Mouse (Mus musculus) cerebellum, adult 2 months (tissue): ENCODE measurements around the gene 4921524J17Rik. TPM values are rescaled to one million over a fixed set of nuclear protein-coding genes. Genes with fewer than 3 reads are reported as not detected.

Source experiments
- DNase-seq, 2 experiments: peaks; one replicate each; pipeline ENCODE4 v3.0.0; 2021
- H3K27ac ChIP-seq: fragments of 200-500 bp; 2 replicates; pipeline ENCODE4 v1.5.1; 2012; ENCODE audit warnings: low read length, control low read depth, inconsistent platforms; ENCODE audit not compliant: insufficient read depth
- H3K27me3 ChIP-seq: fragments of 200-500 bp; 2 replicates; pipeline ENCODE4 v1.6.1; 2012; ENCODE audit warnings: inconsistent platforms, mild to moderate bottlenecking, low read length, moderate library complexity; ENCODE audit not compliant: control insufficient read depth, insufficient read depth
- H3K4me1 ChIP-seq: fragments of 200-500 bp; 2 replicates; pipeline ENCODE4 v1.6.1; 2011; ENCODE audit warnings: low read length; ENCODE audit not compliant: control insufficient read depth, insufficient read depth
- H3K4me3 ChIP-seq: fragments of 200-500 bp; replicated peaks from 2 replicates; pipeline ENCODE3; 2011; ENCODE audit warnings: mild to moderate bottlenecking, low read depth, low read length, control low read depth; ENCODE audit not compliant: insufficient read depth
- CTCF ChIP-seq: fragments of 200-500 bp; IDR thresholded peaks from 2 replicates; pipeline ENCODE4 v1.5.1; 2011; ENCODE audit warnings: low read depth, mild to moderate bottlenecking, control low read depth, low read length, moderate library complexity, borderline replicate concordance; ENCODE audit not compliant: insufficient read depth
- POLR2A ChIP-seq: fragments of 200-500 bp; IDR thresholded peaks from 2 replicates; pipeline ENCODE4 v1.6.1; 2011; ENCODE audit warnings: low read length, control low read depth, borderline replicate concordance; ENCODE audit not compliant: insufficient read depth
- WGBS: fragments of 180-500 bp; shearing (Covaris S2); methylation state at CpG from one replicate; pipeline ENCODE4 v1.1.7; 2018; 5-methylcytosine and 5-hydroxymethylcytosine counted together
- polyA plus RNA-seq: library from polyadenylated mRNA; depleted of rRNA; stranded (reverse); fragments of >200 nt; gene quantifications from 2 replicates; pipeline ENCODE4 v1.2.3, GENCODE M21; 2012

The 4921524J17Rik gene
- polyA plus RNA-seq, 1 experiment, result 13.8 TPM

GRCm38 (mm10) chr8:85395017-85395416 lies 37.6 kb downstream of the 4921524J17Rik start:
- no peaks in the 10 kb centered on the region for H3K4me1 ChIP-seq
- DNase-seq, result no peak
- TF ChIP-seq CTCF (no peak), POLR2A (no peak)
- no peaks in the 10 kb centered on the region for H3K27me3 ChIP-seq
- 69% methylated on average over 3 of the region's 3 CpGs for WGBS
- H3K27ac ChIP-seq, result no peak overlapping the region
- no peak overlapping the region for H3K4me3 ChIP-seq

DNA sequence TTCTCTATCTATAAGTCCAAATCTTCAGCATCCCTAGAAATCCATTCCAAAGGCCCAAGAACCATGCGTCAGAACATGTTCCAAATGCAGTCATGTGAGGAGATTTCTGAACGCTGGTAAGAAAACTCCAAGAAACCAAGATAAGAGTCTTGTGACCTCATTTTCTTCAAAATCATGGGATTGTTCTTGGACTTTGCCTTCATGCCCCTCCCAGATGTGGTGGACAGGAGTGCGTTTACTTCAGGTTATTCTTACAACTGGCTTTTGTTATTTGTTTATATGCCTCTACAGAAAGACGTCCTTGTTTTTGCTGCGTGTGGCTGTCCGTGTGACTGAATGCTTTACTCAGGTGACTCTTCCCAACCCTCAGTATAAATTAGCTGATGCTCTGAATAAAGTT lies 39.4 kb downstream of the 4921524J17Rik start:
- Histone ChIP-seq H3K4me1 (no peaks in the 10 kb centered on the region), H3K27me3 (no peaks in the 10 kb centered on the region), H3K27ac (no peak overlapping the region), H3K4me3 (no peak overlapping the region)
- WGBS, result 93% methylated on average over 6 of the region's 6 CpGs
- DNase-seq, result no peak
- TF ChIP-seq CTCF (no peak), POLR2A (no peak)

DNA sequence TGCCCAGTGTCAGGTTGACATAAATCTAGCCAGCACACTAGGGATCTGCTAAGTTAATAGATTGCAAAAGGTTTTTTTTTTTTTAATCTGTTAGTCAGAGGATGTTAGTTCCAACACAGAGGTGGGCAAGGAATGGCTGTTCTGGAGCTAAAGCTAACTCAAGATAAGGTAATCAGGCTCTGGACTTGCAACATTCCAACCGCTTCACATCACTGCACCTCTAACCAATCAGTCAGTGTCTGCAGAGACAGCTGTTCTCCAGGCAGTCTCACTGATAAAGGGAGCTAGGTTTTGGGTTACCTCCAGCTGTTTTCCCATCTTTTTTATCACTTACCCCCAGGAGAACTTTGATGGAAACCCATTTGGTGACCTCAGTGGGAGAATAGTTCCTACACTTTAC lies 41.2 kb downstream of the 4921524J17Rik start:
- TF ChIP-seq CTCF (no peak), POLR2A (no peak)
- no peak for DNase-seq
- no peaks in the 10 kb centered on the region for H3K27me3 ChIP-seq
- no peak overlapping the region for H3K27ac ChIP-seq
- 86% methylated on average over 1 of the region's 1 CpGs for WGBS
- no peaks in the 10 kb centered on the region; the same call in 1 of the 2 replicates for H3K4me1 ChIP-seq
- H3K4me3 ChIP-seq, result no peak overlapping the region

DNA sequence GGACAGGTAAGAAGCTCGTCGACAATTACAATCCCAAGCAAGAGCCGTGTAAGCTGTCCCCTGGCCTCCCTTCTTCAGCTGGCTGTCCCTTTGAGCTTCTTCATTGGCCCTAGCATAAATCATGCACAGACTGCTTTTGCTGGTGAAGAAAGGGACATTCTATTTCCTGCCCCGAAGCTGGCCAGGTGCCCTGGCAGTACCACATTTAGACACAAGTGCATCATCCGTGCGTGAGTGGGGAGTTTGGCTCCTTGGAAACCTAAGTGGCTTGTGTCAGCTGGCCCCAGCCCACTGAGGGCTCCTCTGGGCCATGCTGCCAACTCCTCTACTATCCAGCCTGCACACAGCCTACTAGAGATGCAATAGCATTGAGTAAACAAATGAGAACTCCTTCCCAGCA lies 46.4 kb downstream of the 4921524J17Rik start, which contains the start of gene Mylk3:
TSS of gene Mylk3 (minus strand) at position 141 of the 400 bp plus-strand sequence.
- no peak within 1 kb of the TSS for H3K27ac ChIP-seq
- 19% methylated on average over 6 of the region's 6 CpGs for WGBS
- peak in 1 of 2 experiments; percentile 13 for DNase-seq
- no peaks in the 10 kb centered on the region for H3K27me3 ChIP-seq
- H3K4me3 ChIP-seq, result no peak within 1 kb of the TSS
- TF ChIP-seq POLR2A (no peak), CTCF (0 out of 2 replicates have a peak, but pooled peaks have one; percentile 8)
- H3K4me1 ChIP-seq, result peaks cover 2% of the 10 kb centered on the region; the same call in 1 of the 2 replicates

GRCm38 (mm10) chr8:85381926-85382325 lies 50.7 kb downstream of the 4921524J17Rik start:
- no peaks in the 10 kb centered on the region for H3K27me3 ChIP-seq
- H3K4me3 ChIP-seq, result no peak overlapping the region
- TF ChIP-seq CTCF (no peak), POLR2A (no peak)
- no peak overlapping the region; the same call in 1 of the 2 replicates for H3K27ac ChIP-seq
- no peak for DNase-seq
- peaks cover 2% of the 10 kb centered on the region; the same call in 1 of the 2 replicates for H3K4me1 ChIP-seq
- 49% methylated on average over 4 of the region's 4 CpGs for WGBS

GRCm38 (mm10) chr8:85380824-85381209 lies 51.8 kb downstream of the 4921524J17Rik start:
- no peak for DNase-seq
- no peaks in the 10 kb centered on the region for H3K4me1 ChIP-seq
- no peaks in the 10 kb centered on the region for H3K27me3 ChIP-seq
- H3K27ac ChIP-seq, result no peak overlapping the region
- WGBS, result 44% methylated on average over 8 of the region's 8 CpGs
- no peak for TF ChIP-seq CTCF
- no peak overlapping the region for H3K4me3 ChIP-seq

DNA sequence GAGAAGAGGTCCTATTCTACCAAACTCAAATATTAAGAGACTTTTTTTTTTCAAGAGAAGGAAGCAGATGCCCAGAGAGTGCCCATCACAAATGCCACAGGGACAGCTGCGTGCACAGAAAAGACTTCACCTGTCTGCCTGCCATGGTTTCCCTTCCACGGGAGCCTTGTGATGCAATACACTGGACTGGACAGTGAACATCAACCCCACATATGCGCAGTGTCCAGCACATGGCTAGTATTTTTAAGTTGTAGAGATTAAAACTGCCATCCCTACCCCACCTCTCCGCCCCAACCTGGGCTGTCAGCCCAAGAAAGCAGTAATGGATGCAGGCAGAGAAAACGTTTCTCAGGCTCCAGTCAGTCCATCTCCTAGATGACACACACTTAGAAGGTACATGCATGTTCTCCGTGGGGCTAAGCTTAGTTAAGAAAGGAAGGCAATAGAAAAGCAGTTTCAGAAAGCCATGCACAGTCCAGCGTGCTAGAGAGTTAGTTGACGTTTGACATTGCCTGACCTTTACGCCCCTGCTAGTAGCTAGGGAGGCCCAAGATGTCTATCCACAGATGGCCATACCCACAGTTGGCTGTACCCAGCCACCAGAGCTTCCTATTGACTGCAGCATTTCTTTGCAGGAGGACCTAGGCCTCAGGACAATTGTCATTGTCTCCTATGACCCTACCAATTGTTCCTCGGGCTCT lies 52.4 kb downstream of the 4921524J17Rik start:
- no peaks in the 10 kb centered on the region for H3K4me1 ChIP-seq
- DNase-seq, result no peak
- WGBS, result 75% methylated on average over 10 of the region's 10 CpGs
- TF ChIP-seq POLR2A, result no peak
- no peak for TF ChIP-seq CTCF
- H3K4me3 ChIP-seq, result no peak overlapping the region
- no peak overlapping the region for H3K27ac ChIP-seq
- no peaks in the 10 kb centered on the region for H3K27me3 ChIP-seq

- WGBS, result 10% methylated on average over 2 of the region's 2 CpGs
- H3K27me3 ChIP-seq, result no peaks in the 10 kb centered on the region
- no peak for TF ChIP-seq CTCF
- TF ChIP-seq POLR2A, result no peak
- H3K27ac ChIP-seq, result no peak overlapping the region
- no peak for DNase-seq
- H3K4me3 ChIP-seq, result no peak overlapping the region
- no peaks in the 10 kb centered on the region for H3K4me1 ChIP-seq
Observed at GRCm38 (mm10) chr8:85379142-85379781, 53.4 kb downstream of the 4921524J17Rik start.
